Mouse (Mus musculus): ENCODE data around the gene Gcgr.

DNA sequence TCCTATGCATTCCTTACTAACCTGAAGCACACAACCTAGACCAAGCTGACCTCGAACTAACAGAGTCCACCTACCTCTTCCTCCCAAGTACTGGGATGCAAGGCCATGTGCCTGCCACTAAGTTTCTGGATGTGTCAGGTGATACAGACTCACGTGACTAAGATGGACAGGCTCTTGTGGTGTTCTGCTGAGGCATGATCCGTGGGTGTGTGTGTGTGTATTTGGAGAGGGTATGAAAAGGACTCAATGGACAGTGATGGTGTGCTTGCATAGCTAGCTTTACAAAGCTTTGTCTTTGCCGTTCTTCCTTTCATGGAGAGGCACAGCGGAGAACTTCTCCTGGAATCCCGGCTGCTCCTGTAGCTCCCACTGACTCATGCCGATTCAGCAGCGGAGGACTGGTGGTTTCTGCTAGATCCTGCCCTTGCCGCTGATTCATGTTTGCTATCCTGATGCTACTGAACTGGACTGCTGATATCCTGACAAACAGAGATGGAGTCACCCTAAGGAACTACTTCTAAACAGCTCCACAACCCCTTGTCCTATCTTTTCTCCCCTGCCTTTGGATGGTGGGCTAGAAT, 22.1 kb upstream of the Gcgr start:
- TF ChIP-seq MAX (IDR thresholded peaks at IDR 0.05) (peak; percentile 14), CTCF (IDR thresholded peaks at IDR 0.05; ENCODE audit: control insufficient read depth, insufficient read depth, insufficient read length) (no peak), USF1 (IDR thresholded peaks at IDR 0.05; ENCODE audit: low read depth) (peak; percentile 76), FOSL1 (IDR thresholded peaks at IDR 0.05; ENCODE audit: insufficient read depth, low read length, poor library complexity, severe bottlenecking) (no peak), CEBPB (IDR thresholded peaks at IDR 0.05; ENCODE audit: low read depth) (no peak), MYOD1 (IDR thresholded peaks at IDR 0.05; ENCODE audit: control insufficient read depth, insufficient read length, low read depth) (no peak), MYOG (IDR thresholded peaks at IDR 0.05; ENCODE audit: control insufficient read depth, extremely low read depth, insufficient read length) (no peak)
